Mouse (Mus musculus): ENCODE measurements at regions not wholly inside any gene's neighbourhood (a gene's known extent, or its start where the extent isn't known, plus 50 kb on each side); places are given as distances from the start of the nearest gene placed in this dataset.

DNA sequence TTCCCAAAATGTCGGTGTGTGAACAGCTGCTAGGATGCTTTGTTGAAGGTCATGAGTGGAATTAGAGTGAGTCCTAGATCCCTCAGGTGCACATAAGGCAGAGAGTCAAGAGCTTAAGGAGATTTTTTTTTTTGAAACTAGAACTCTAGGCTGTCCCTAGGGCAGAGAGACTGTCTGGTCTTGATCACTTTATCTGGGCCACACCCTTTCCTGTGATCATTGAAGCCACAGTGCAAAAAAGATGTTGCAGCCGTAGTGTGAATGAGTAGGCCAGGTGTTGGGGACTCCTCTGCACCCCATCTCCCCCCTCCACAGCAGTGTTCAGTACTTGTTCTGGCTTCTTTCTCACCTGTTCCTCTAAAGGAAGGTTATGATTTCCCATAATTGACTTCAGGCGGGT, 153.9 kb downstream of the Katnal1 start:
- no peak for DNase-seq

DNA sequence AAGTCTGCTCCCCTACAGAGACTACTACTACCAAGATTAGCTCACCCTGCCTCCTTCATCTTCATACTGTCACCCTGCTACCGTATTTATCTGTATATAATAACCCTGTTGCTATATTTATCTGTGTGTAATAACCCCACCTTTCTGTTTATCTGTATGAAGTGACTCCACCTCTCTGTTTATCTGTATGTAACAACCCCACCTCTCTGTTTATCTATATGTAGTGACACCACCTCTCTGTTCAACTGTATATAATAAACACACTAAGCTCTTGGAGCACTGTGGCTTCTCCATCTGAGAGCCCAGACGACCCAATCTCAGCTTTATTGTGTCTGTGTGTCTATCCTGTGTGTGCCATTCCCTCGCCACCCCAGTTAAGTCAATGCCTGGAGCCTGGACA, 154.7 kb downstream of the Katnal1 start:
- no peak for DNase-seq

DNA sequence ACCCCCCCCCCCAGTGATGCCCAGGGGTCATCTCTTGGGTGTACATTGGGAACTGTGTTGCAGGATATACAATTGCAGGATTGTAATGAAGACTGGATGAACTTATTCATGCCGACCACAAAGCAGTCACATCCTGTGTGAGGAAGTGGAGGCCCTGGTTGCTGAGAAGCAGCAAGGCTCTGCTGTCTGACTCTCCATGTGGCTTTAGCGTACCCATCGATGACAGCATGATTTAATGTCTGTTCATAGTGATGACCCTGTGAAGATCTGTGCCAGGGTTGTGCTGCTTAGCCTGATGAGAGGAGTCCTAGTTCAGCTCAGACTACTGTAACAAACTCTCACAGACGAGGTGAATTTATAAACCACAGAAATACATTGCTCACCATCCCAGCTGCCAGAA, 159.7 kb downstream of the Katnal1 start:
- no peak for DNase-seq

DNA sequence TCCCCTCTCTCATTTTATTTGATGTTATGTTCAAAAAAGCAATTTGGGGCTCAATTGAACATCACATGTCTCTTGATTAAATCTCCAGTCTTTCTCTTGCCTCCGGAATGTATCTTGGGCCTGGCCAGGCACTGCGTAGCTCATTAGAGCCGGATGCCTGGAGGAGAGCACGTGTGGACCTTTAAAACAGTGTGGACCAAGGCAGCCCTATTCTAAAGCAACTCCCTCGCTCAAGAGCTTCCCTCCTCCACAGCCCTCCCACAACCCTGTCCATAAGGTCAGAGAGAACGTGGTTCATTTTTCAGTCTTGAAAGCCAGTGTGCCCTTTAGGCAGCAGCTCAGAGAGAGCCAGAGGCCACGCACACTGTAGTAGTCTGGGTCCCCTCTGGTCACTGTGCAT, 160.8 kb downstream of the Katnal1 start:
- peak in 1 of 2 experiments; percentile 42 for DNase-seq

GRCm38 (mm10) chr5:148765993-148766392, 163.1 kb downstream of the Katnal1 start:
- DNase-seq: no peak

DNA sequence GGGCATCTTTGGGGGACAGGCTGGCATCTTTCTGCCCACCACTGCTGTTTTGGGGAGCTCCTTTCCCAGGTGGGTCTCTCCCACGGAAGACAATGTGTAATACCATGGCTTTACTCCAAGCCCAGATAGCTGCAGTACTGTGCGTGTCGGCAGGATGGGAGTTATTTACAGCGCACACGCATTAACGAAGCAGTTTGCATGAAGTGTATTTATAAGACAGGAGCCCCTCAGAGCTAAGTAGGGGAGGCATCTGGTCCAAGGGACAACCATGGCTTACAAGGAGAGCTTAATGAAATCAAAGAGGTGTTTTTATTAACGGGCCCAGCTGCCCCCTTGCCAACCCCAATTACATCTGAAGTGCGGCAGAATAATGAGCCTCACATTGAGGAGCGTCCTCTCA, 169.0 kb downstream of the Katnal1 start:
- no peak for DNase-seq

GRCm38 (mm10) chr5:148758786-148759185, 170.3 kb downstream of the Katnal1 start:
- peak; percentile 64 to 73 for DNase-seq

- DNase-seq: no peak
Measured at GRCm38 (mm10) chr5:148757715-148758114, 171.4 kb downstream of the Katnal1 start.

DNA sequence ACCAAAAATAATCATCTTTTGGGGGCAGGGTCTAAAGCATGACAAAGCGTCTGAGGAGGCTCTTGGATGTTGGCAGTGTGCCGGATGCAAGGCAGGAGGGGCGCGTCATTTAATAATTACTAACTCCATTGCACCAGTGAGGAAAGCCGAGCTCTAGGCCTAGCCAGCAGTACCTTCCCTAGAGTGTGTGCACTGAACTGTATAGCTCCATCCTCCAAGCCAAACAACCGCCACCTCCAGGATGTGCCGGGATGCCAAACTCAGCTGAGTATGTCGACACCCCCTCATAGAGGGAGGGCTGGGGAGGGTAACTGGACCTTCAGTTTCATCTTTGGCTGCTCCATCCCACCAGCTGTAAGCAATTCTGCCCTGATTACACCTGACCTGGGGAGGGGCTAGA, 171.9 kb downstream of the Katnal1 start:
- peak; percentile 46 to 60 for DNase-seq

- peak; percentile 54 to 73 for DNase-seq
Measured at GRCm38 (mm10) chr5:148756246-148756930, 172.7 kb downstream of the Katnal1 start.

GRCm38 (mm10) chr5:148755807-148756206, 173.3 kb downstream of the Katnal1 start:
- DNase-seq: no peak

- DNase-seq: no peak
Measured at GRCm38 (mm10) chr5:148754896-148755295, 174.2 kb downstream of the Katnal1 start.

GRCm38 (mm10) chr5:148754363-148754762, 174.8 kb downstream of the Katnal1 start:
- no peak for DNase-seq

DNA sequence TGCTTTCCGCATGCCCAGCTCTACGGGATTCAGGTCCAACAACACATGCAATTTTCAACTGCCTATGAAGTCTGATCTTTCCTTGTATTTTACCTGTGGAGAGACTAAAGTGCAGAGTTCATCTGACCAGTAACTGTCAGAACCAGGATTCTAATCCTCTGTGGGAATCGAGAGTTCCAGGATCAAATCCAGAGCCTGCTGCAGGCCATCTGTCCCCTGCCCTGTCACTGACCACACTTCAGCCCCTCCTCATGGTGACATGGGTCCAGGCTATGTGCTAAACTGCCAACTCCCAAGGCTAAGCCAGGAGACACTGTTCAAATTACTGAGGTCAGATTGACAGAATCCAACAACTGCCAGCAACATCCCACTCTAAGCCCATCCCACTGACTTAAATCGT, 175.7 kb downstream of the Katnal1 start:
- DNase-seq: no peak

DNA sequence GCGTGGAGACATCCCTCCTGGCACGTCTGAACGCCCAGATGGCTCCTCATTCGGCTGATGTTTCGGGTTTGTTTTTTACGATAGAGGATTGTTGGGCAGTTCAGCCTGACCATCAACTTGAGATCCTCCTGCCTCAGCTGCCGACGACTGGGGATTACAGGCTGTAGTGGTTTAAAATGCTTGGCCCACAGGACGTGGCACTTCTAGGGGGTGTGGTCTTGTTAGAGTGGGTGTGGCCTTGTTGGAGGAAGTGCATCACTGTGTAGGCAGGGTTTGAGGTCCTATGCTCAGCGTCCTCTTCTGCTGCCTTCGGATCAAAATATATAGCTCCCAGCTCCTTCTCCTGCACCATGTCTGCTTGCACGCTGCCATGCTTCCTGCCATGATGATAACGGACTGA, 177.1 kb downstream of the Katnal1 start:
- no peak for DNase-seq

GRCm38 (mm10) chr5:148750002-148750734, 179.0 kb downstream of the Katnal1 start:
- no peak for DNase-seq

- DNase-seq: peak in 1 of 2 experiments; percentile 31
Measured at GRCm38 (mm10) chr5:148747972-148748764, 181.0 kb downstream of the Katnal1 start.

DNA sequence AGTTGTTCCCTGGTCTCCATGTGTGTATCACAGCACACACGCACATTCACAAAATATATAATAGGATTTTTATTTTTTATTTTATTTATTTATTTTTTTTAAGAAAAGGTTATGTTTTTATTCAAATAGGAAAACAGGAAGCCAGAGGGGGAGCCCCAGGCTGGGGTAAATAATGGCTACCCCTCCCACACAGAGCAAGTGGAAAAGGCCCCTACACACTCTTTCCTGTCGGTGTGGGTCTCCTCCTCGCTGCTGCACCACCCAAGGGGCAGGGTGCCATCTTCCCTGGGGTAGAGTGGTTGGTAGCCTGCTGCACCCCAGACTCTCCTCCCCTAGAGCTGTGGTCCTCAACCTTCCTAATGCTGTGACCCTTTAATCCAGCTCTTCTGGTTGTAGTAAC, 181.6 kb downstream of the Katnal1 start:
- DNase-seq: no peak

GRCm38 (mm10) chr5:148746726-148747125, 182.4 kb downstream of the Katnal1 start:
- DNase-seq: peak; percentile 31 to 65

DNA sequence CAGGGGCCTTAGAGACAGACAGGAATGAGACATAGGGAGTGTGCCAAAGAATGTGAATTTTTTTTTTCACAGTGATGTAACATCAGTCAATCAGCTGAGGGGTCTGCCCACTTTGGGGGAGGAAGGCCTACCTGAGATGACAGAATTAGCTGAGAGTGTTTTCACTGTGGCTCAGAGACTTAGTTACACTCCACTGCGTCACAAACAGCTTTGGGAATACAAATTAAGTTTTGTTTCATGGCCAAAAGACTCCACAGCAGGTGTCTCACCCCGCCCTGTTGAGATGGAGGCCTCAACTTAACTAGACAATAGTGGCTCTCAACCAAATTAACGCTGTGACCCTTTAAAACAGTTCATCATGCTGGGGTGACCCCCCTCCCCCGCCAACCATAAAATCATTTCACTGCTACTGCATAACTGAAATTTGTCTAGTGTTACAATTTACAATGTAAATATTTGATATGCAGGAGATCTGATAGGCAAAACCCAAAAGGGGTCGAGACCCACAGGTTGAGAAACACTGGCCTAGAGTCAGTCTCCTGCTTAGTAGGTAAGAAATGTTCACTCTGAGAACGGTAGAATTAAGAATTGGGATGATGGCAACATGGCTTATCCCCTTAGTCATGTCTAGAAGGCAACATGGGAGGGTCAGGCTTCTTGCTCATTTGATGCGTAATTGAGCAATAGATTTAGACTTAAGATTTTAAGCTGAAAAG, 184.3 kb downstream of the Katnal1 start:
- no peak for DNase-seq

DNA sequence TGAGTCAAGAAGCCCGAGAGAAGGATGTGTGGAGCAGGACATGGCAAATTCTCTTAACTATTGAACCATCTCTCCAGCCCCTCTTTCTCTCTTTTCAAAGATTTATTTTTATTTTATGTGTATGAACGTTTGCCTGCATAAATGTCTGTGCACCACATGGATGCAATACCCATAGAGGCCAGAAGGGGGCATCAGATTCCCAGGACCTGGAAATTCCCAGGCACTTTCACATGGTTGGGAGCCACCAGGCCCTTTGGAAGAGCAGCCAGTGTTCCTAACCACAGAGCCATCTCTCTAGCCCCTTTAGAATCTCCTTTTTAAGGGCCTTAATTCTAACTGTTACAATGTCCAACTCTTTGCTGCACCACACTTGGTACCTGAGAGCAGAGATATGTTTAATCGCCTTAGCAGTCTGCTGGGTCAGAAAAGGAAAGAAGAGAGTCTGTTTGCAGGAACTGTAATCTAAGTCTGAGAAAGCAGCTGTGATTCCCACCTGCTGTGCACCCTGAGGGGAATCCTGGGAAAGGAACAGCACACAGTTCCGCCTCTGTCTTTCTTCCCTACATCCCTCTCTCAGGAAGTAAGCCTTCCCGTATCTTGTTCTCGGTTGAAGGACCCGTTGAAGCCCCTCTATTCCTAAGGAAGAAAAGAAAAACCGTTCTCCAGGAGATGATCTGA, 186.8 kb downstream of the Katnal1 start:
- DNase-seq: no peak

- DNase-seq: no peak
Measured at GRCm38 (mm10) chr5:148741267-148742004, 187.7 kb downstream of the Katnal1 start.

Data from kidney, postnatal 25 days (tissue).